Mouse (Mus musculus): ENCODE data around the gene Myo1d. TPM values are rescaled to one million over a fixed set of nuclear protein-coding genes. Genes with fewer than 3 reads are reported as not detected.

The Myo1d gene
- total RNA-seq (2023) = 6.6 and 11.3 TPM in 2 replicates

DNA sequence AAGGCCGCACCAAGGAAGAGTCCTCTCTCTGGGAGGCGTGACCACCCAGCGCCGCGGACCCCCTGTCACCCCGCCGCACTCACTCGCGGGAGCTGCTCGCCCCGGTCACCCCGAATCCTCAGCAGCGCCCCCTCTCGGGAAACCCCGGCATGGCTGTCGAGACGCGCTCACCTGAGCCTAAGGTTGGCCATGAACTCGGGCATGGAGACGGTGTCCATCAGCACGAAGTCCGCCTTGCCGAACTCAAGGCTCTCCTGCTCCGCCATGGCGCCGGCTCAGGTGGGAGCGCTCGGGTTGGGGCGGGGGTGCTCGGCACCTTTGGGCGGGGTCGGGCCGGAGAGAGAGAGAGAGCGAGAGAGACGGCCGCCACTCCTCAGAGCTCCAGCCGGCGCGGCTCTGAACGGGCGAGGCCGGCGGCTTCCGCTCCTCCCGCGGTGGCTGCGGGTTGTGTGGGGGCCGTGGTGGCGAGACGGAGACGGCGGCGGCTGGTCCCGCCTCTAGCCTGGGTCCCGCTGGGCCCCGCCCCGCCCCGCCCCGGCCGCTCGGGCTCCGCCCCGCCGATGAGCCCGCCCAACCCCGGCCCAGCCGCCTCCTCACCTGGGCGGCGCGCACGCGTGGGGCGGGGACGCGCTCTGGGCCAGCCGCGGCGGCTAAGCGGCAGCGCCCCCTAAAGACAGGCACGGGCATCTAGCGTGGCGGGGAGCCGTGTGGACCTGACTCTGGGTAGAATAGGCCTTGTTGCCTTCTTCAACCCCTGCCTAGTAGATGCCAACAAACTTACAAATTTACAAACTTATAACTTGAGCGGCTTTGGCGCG is at the start of gene Myo1d:
Gene Myo1d, minus strand, starts transcription at position 499 of the 818 bp plus-strand sequence.

DNA sequence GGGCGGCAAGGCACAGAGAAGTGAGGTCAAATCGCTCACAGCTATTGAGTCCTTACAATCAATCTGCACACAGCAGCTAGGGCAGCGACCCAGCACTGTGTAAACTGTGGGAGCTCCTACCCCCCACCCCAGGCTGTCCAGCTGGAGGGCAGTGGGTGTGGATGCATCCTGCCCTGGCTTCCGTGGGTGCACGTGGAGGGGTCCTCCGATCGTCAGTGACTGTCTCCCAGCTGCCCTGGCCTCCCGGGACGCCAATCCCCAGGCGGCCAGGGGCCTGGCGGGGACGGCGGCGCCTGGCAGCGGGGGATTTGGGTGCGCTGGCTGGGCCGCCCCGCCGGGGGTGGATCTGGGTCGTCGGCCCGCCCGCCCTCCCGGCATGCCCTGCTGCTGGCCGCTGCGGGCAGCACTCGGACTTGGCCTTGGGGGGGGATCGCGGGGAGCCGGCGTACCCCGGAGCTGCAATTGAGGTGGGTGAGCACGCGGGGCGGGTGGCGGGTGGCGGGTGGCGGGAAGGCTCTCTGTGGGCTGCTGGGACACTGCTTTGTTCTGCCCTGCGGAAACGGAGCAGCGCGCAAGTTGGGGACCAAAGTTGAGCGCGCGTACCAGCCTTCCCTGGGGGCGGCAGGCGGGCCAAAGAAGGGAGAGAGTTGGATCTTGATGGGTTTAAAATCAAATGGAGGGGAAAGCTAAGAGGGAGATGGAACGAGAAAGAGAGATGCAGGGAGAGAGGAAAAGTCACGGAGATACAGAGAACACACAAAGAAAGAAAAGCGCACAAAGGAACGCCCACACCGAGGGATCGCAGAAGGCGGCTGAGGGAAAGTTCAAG is 30.4 kb upstream of the Myo1d start, which contains the start of gene Tmem98:
Gene Tmem98, plus strand, starts transcription at position 183 of the 829 bp plus-strand sequence.

GRCm38 (mm10) chr11:80476222-80477189 is 303.3 kb downstream of the Myo1d start, which contains the start of gene Cdk5r1:
TSS of gene Cdk5r1 (plus strand) at chr11:80477023.

Other genes starting within 250 kb of the Myo1d start
- 0.25 TPM in 1 of 2 replicates, not detected in the other for gene Tmem98, start 30.1 kb upstream of the Myo1d start, total RNA-seq (2023)
- gene Spaca3, start 78.3 kb upstream of the Myo1d start, total RNA-seq (2023) = not detected in 2 replicates